Mouse (Mus musculus): Measurements from ENCODE around the gene Nos1ap.

GRCm38 (mm10) chr1:170501556-170501955 lies 88.1 kb downstream of the Nos1ap start:
- no peak for TF ChIP-seq GATA1 (IDR thresholded peaks at IDR 0.05; ENCODE audit: low read length)
- no peak for TF ChIP-seq TAL1 (IDR thresholded peaks at IDR 0.05; ENCODE audit: low read length)
